Mouse (Mus musculus) fibroblast of lung, adult 2 months (primary cell): Measurements from ENCODE around the gene Gm1123.

Experiments used
- DNase-seq: peaks from one replicate; pipeline ENCODE4 v3.0.0-alpha.2; 2011; ENCODE audit warnings: low read depth

The Gm1123 gene

GRCm38 (mm10) chr9:99001326-99001725 is 34.2 kb downstream of the Gm1123 start:
- DNase-seq, result no peak

GRCm38 (mm10) chr9:98999881-99000339 is 35.6 kb downstream of the Gm1123 start:
- DNase-seq, result no peak

GRCm38 (mm10) chr9:98994103-98994502 is 41.4 kb downstream of the Gm1123 start:
- no peak for DNase-seq

- DNase-seq, result no peak
Observed at GRCm38 (mm10) chr9:98987131-98987530, 48.4 kb downstream of the Gm1123 start.

- DNase-seq, result no peak
Observed at GRCm38 (mm10) chr9:98986476-98987096, 48.9 kb downstream of the Gm1123 start.

- peak; percentile 92 for DNase-seq
Observed at GRCm38 (mm10) chr9:98985800-98986475, 49.6 kb downstream of the Gm1123 start, which contains the start of gene Faim. Faim (plus strand) TSS chr9:98986373.

GRCm38 (mm10) chr9:98979431-98980416 is 55.8 kb downstream of the Gm1123 start:
- DNase-seq, result peak; percentile 71

GRCm38 (mm10) chr9:98976520-98976919 is 59.0 kb downstream of the Gm1123 start:
- no peak for DNase-seq

DNA sequence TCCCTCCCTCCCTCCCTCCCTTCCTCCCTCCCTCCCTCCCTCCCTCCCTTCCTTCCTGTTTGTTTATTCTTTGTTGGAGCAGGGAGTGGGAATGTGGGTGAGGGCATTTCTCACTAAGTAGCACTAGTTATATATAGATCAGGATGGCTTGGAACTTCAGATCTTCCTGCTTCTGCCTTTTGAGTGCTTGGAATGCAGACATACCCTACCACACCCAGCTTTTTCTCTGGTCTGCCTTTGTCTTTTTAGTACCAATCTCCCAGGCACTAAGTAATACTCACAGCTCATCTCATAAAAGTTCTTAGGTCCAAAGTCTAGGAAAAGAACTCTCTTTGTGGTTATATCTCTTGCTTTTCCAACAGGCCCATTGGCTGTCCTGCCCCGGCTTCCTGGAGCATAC is 59.4 kb downstream of the Gm1123 start:
- no peak for DNase-seq

- DNase-seq, result no peak
Observed at GRCm38 (mm10) chr9:98974898-98975297, 60.6 kb downstream of the Gm1123 start.

- no peak for DNase-seq
Observed at GRCm38 (mm10) chr9:98973561-98973960, 62.0 kb downstream of the Gm1123 start.

DNA sequence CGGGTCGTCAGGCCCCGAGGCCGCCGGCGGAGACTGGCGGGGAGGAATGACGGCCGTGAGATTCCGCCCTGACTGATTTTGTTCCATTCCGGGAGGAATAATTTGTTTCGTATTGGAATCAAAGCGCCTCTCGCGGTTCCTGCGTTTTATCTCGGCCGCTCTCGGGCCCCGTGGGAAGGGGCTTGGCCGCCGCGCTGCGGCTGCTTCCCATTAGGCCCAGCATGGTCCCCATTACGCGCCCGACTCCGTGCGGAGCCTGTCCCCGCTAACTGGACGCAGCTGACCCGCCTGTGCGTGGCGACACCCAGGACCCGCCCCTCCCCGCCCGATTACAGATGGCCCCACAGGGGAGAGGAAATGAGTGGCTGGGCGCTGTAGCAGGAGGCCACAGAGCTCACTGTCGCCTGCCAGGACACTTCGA is 62.4 kb downstream of the Gm1123 start:
- DNase-seq, result no peak

- no peak for DNase-seq
Observed at GRCm38 (mm10) chr9:98965084-98965483, 70.4 kb downstream of the Gm1123 start.

DNA sequence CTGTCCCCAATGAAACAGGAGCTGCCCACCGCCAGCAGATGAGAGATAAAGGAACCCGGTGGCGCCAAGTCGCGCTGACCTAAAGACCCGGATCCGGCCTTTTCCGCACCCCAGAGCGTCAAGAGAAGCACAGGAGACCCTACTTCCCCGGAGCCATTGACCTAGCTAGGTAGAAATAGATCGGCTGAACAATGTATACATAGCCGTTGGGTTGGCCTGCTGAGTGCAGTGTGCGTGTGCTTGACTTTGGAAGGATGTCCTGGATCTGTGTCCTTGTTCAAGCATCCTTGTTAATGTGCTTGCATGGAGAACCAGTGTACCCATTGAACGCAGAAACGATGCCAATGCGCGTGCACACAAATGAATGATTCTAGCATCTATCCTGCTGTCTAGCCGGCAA is 71.9 kb downstream of the Gm1123 start:
- DNase-seq, result no peak

GRCm38 (mm10) chr9:98962478-98963142 is 72.9 kb downstream of the Gm1123 start:
- no peak for DNase-seq

GRCm38 (mm10) chr9:98961591-98962477 is 73.7 kb downstream of the Gm1123 start:
- DNase-seq, result no peak

DNA sequence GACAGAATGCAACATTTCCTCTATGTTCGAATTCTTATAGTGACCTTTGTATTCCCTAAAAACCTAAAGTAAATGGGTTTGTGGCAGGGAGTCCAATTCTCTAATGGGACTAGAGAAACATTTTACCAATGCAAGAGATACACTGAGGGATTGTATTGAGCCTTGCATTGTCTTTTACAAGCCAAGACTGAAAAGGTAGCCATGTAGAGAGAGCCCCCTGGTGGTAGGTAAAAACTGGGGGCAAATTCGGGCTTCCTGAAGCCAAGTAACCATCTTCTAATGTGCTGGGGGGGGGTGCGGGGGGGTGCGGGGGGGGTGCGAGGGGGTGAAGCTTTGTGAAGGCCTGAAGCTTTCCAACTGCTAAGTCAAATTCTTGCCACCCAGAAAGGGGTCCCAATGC is 75.2 kb downstream of the Gm1123 start:
- no peak for DNase-seq

DNA sequence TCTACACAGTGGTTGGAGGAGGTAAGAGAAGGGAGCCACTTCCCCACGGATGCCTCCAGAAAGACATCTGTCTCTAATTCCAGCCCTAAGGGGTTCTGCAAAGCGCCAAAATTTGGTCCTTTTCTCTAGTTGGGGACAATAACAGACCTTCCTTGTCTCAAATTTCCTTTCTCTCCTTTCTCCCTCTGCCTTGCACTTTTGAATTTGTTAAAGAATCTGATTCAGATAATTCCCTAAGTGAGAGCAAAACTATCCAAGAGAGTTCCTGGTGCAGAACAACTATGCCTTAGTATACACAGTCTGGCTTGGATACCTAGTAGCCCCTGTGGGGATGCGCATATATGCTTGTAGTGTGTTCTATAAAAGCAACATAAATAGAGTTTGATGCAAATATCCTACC is 75.7 kb downstream of the Gm1123 start:
- no peak for DNase-seq

DNA sequence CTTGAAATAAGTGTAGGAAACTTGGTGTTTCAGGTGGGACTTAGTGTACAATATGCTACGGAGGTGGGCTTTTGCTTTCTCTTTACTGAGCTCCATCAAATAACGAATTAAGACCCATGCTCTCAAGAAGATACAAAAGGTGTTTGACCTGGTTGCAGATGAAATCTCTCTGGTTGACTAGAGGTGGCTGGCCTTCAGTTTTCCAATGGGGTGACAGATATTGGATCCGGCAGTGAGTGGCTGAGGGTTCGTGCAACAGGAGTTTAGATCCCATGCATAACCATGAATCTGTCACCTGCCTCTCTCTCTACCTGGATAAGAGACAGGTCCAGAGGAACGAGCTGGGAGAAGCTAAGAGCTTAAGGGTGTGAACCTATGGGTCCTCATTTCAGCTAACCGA is 76.9 kb downstream of the Gm1123 start:
- DNase-seq, result no peak

DNA sequence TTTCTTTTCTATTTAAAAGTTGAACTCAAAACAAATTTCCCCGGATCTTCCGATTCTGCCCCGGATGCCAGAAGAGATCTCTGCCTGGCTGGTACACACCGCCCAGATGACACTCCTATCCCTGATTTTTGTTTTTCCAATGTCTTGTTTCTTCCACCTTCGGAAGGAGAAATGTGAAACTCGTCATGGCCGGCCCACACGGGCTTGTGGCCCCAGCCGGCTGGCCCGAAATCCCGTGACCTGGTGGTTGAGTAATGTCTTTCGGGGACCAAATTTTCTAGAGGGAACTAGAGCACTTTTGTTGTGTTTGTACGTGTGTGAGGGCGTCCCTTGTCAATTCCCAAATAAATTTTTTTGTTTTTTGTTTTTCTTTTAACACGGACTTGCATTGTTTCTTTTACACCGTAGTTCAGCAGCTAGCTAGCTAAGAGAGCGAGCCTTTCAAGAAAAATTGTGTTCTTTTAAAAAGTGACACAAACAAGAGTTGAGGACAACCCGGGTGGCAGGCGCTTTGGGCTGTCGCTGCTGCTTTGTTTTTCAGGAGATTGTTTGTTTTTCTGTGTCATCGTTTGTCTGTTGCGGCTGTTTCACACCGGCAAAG is 77.7 kb downstream of the Gm1123 start:
- no peak for DNase-seq
